Mouse (Mus musculus) bone marrow macrophage, adult 2 months (primary cell): ENCODE data around the gene Nme7. TPM values are rescaled to one million over a fixed set of nuclear protein-coding genes. Genes with fewer than 3 reads are reported as not detected.

Source experiments
- H3K27ac ChIP-seq: 2 replicates; pipeline ENCODE4 v1.5.1; 2012; ENCODE audit warnings: low read depth, low read length; ENCODE audit not compliant: insufficient read depth
- H3K4me1 ChIP-seq: 2 replicates; pipeline ENCODE4 v1.6.1; 2012; ENCODE audit warnings: low read length; ENCODE audit not compliant: control insufficient read depth, insufficient read depth
- H3K4me3 ChIP-seq: 2 replicates; pipeline ENCODE4 v1.5.1; 2012; ENCODE audit warnings: mild to moderate bottlenecking, low read length, moderate library complexity; ENCODE audit not compliant: insufficient read depth
- CTCF ChIP-seq: IDR thresholded peaks from 2 replicates; pipeline ENCODE4 v1.5.1; 2012; ENCODE audit warnings: low read depth, mild to moderate bottlenecking, low read length, moderate library complexity
- POLR2A ChIP-seq: IDR thresholded peaks from 2 replicates; pipeline ENCODE4 v1.6.1; 2012; ENCODE audit warnings: mild to moderate bottlenecking, low read depth, low read length, borderline replicate concordance
- polyA plus RNA-seq: library from polyadenylated mRNA; stranded (reverse); fragments of >200 nt; gene quantifications from 2 replicates; pipeline ENCODE4 v1.2.4, GENCODE M21; 2012; ENCODE audit not compliant: missing spikeins, insufficient read depth, insufficient read length

Gene Nme7
- polyA plus RNA-seq, 1 experiment: 16.0 TPM

GRCm38 (mm10) chr1:164316697-164317096 lies 12.8 kb downstream of the Nme7 start:
- H3K27ac ChIP-seq: no peak overlapping the region

DNA sequence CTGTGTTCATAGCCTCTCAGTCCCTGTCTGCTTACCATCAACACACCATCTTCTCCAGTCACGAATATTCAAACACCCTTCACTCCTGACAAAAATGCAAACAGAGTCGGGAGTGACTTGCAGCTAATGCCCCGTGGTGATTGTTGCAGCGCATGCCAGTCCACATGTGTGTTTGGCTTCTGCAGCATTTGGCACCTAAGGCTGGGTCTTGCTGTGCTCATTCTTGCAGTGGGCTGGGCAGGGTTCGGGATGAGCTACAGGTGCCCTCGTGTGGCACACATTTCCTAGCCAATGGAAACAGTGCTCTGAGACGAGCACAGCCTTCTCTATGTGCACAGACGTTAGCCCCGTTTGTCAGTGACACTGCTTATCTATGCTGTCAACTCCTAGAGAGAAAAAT lies 13.3 kb downstream of the Nme7 start:
- no peaks in the 10 kb centered on the region for H3K4me1 ChIP-seq
- no peak for TF ChIP-seq CTCF
- TF ChIP-seq POLR2A: no peak
- no peak overlapping the region for H3K27ac ChIP-seq
- H3K4me3 ChIP-seq: no peak overlapping the region

More at GRCm38 (mm10) chr1:164316697-164317096, 12.8 kb downstream of the Nme7 start:
- no peaks in the 10 kb centered on the region for H3K4me1 ChIP-seq
- TF ChIP-seq POLR2A: no peak
- no peak overlapping the region for H3K4me3 ChIP-seq

DNA sequence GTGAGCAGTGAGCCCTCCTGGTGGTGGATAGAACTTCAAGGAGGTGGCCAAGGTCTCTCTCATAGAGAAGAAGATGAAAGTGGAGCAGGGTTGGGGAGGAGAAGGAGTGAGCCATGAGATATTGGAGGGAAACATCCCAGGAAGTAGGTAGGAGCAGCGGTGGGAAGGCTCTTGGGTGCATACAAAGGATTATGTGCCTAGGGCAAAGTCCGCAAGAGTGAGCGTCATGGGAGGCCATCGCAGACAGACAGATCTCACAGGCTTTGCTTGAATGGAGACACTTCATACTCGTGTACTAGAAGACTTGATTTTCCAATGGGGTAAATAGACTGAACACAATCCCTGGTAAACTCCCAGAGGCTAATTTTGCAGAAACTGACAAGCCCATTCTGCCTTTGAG lies 14.6 kb downstream of the Nme7 start:
- Histone ChIP-seq H3K4me1 (no peaks in the 10 kb centered on the region), H3K4me3 (no peak overlapping the region), H3K27ac (no peak overlapping the region)
- TF ChIP-seq CTCF: no peak
- TF ChIP-seq POLR2A: no peak

- Histone ChIP-seq H3K4me1 (no peaks in the 10 kb centered on the region), H3K4me3 (no peak overlapping the region), H3K27ac (no peak overlapping the region)
- TF ChIP-seq POLR2A (no peak), CTCF (no peak)
Measured at GRCm38 (mm10) chr1:164319542-164320140, 15.7 kb downstream of the Nme7 start.

DNA sequence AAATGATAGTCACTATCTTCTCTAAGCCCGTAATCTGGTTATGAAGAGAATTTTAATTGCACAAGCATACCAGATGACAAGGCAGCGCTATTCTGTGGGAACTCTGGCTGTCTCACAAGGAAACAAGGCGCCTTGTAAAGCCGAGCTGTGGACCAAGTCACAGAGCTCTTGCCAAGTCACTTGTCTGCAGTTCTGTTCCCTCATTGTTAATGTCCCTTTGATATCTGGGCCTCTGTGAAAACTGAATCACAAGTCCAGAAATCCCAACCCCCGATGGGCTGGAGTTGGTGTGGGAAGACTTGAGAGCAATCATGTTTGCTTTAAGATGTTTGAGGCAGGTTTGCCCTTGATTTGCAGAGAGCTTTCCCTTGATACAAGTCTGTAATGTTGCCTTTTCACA lies 16.8 kb downstream of the Nme7 start:
- H3K4me1 ChIP-seq: no peaks in the 10 kb centered on the region
- no peak overlapping the region for H3K4me3 ChIP-seq
- H3K27ac ChIP-seq: no peak overlapping the region
- no peak for TF ChIP-seq POLR2A
- no peak for TF ChIP-seq CTCF

DNA sequence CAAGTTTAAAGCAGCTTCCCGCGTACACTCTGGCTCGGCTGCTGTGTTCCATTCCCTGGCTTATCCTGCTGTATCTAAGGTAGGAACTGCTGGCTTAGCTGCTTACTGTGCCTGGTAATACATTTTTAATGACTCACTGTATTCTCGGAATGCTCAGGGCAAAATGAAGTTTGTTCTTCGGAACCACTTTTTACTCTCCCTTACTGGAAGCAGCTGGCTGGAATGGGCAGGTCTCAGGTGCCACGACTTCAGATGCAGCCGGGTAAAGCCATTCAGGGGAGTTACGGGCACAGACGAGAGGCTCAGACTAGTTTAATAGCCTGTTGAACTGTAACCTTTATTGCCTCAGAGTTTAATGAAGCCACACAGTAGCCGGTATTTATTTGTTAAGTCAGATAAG lies 17.5 kb downstream of the Nme7 start:
- H3K4me3 ChIP-seq: no peak overlapping the region
- no peak for TF ChIP-seq POLR2A
- no peak for TF ChIP-seq CTCF
- no peaks in the 10 kb centered on the region for H3K4me1 ChIP-seq
- H3K27ac ChIP-seq: no peak overlapping the region

DNA sequence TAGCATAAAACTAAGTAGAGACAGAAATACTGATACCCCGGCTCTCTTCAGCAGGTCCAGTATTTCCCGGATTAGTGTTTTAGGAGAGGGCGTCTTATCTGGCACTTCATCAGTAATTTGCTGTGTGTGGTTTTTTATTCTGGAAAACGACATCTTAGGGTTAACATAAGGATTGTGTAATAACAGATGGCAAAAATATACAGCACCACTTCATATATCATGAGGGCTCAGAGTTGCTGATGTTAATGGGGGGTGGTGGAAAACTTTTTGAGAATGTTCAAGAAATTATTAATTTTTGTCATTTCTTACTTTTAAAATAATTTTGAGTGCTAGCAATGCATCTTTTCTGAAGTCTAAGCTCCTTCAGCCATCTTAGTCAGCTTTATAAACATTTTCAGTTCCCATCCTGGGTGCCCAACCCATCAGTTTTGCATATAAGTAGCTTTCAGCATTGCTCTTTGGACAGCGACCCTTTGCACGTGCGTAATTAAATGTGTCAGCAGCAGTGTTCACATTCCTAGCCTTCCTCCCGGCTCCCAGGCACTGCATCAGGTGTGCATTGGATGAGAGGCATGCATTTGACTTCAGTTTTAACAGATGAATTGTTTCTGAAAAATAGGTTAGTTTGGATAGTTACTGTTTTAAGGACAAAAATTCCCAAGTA lies 19.2 kb downstream of the Nme7 start:
- Histone ChIP-seq H3K27ac (no peak overlapping the region), H3K4me1 (no peaks in the 10 kb centered on the region), H3K4me3 (no peak overlapping the region)
- no peak for TF ChIP-seq POLR2A
- TF ChIP-seq CTCF: no peak

GRCm38 (mm10) chr1:164324221-164324620 lies 20.3 kb downstream of the Nme7 start:
- TF ChIP-seq CTCF: no peak
- Histone ChIP-seq H3K4me1 (no peaks in the 10 kb centered on the region), H3K27ac (no peak overlapping the region), H3K4me3 (no peak overlapping the region)

- H3K27ac ChIP-seq: no peak overlapping the region
- TF ChIP-seq CTCF (no peak), POLR2A (no peak)
- no peaks in the 10 kb centered on the region for H3K4me1 ChIP-seq
- H3K4me3 ChIP-seq: no peak overlapping the region
Measured at GRCm38 (mm10) chr1:164324878-164325277, 21.0 kb downstream of the Nme7 start.

DNA sequence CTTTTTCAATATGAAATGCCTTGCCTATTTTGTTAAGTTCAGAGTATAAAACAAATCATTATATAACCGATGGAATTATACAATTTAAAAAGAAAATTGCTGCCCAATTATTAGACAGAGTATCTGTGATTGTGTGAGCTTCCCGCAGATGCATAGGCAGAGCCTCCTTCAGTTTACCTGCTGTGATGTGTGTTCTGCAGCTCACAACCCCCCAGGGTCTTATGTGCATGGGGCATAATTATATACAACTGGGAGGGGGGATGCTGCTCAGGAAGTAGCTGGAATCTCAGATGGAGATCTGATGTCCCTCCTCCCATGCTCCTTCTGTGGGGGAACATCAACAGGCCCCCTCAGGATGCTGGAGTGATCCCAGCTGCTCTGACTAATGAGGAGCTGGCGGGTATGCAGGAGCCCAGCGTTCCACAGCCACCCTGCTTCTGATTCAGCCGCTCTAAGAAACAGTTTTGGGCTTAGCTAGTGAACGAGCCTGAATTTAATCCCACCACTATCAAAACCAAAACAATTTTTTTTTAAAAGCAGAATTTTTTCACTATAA lies 22.8 kb downstream of the Nme7 start:
- Histone ChIP-seq H3K27ac (no peak overlapping the region), H3K4me3 (no peak overlapping the region), H3K4me1 (no peaks in the 10 kb centered on the region)
- TF ChIP-seq CTCF: no peak
- TF ChIP-seq POLR2A: no peak

GRCm38 (mm10) chr1:164327764-164328163 lies 23.8 kb downstream of the Nme7 start:
- Histone ChIP-seq H3K4me1 (no peaks in the 10 kb centered on the region), H3K27ac (no peak overlapping the region), H3K4me3 (no peak overlapping the region)
- TF ChIP-seq POLR2A: no peak
- no peak for TF ChIP-seq CTCF
